Mouse (Mus musculus): ENCODE measurements at regions not wholly inside any gene's neighbourhood (a gene's known extent, or its start where the extent isn't known, plus 50 kb on each side); places are given as distances from the start of the nearest gene placed in this dataset.

DNA sequence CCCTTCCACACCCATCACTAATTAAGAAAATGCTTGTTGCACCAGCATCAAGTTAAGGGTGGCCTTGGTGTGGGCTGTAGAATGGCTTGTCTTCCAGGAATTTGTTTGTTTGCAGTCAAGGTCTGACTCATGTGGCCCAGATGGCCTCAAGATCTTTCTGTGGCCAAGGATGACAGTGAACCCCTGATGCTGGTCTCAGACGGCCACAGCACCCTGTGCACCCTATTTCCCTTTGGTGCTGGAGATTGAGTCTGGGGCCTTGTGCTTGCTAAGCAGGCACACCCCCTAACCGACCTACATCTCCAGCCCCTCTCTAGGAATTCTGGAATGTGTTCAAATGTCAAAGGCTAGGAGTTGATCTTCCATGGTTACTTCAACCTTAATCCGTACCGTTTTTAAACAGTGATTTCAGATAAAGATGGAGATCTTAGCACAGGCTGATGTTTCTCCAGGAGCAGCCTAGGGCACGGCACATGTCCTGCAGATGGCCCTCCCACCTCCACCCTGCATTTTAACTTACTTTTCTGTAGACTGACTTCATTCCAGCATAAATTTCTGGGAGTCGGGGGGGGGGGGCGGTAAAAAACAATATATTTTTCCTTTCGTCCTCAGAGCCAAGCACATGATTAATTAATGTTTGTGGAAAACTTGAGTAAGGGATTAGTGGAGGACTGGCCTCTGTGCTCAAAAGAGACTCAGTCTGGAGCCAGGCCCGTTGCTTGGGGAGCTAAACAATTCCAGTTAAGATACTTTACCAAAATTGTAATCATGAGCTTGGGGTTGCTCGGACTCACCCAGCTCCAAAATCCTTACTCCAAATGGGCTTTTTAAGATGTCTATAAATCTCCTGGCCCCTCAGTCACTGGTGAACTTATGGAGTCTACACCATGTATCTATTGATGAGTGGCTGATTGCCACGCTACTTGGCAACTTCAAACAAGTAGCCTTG lies 95.0 kb upstream of the Supt20 start:
- Histone ChIP-seq H3K36me3 (ENCODE audit: control insufficient read depth, insufficient read depth, low read length) (no peaks in the 10 kb centered on the region), H3K9me3 (replicated peaks; ENCODE audit: control insufficient read depth, low read length) (no peaks in the 10 kb centered on the region), H3K4me3 (ENCODE audit: low read depth, low read length) (no peak overlapping the region), H3K9ac (ENCODE audit: low read length) (no peak overlapping the region), H3K27ac (ENCODE audit: low read depth, low read length) (no peak overlapping the region), H3K4me2 (ENCODE audit: low read length) (no peak overlapping the region), H3K27me3 (replicated peaks; ENCODE audit: control insufficient read depth, insufficient read depth, low read length) (no peaks in the 10 kb centered on the region), H3K4me1 (ENCODE audit: control insufficient read depth, insufficient read depth, low read length) (no peaks in the 10 kb centered on the region)
- WGBS: 77% methylated on average over 11 of the region's 11 CpGs
- no peak for ATAC-seq
- DNase-seq (ENCODE audit: low spot score): no peak

DNA sequence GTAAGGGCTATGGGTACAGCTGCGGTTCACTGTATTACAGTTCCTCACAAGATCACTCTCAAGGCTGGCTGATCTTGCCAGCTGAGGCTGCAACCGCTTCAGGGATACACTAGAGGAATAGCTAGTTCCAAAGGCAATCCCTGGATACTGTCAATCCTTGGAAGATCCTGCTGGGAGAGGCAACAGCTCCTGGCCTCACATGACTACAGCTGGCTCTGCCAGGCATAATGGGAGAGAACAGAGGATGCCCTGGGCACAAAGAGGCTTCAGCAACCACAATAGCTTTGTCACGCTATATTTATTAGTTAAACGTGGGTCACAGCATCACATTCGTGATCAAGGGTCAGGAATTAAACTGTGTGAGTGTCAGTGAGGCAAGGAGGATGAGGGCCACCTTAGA lies 94.3 kb upstream of the Supt20 start:
- no peaks in the 10 kb centered on the region for H3K4me1 ChIP-seq (ENCODE audit: control insufficient read depth, insufficient read depth, low read length)
- no peak overlapping the region for H3K9ac ChIP-seq (ENCODE audit: low read length)
- no peaks in the 10 kb centered on the region for H3K36me3 ChIP-seq (ENCODE audit: control insufficient read depth, insufficient read depth, low read length)
- no peaks in the 10 kb centered on the region for H3K9me3 ChIP-seq (replicated peaks; ENCODE audit: control insufficient read depth, low read length)
- no peak for ATAC-seq
- no peak for DNase-seq (ENCODE audit: low spot score)
- H3K27ac ChIP-seq (ENCODE audit: low read depth, low read length): no peak overlapping the region
- no peak overlapping the region for H3K4me2 ChIP-seq (ENCODE audit: low read length)
- no peak overlapping the region for H3K4me3 ChIP-seq (ENCODE audit: low read depth, low read length)
- no peaks in the 10 kb centered on the region for H3K27me3 ChIP-seq (replicated peaks; ENCODE audit: control insufficient read depth, insufficient read depth, low read length)
- WGBS: 78% methylated on average over 5 of the region's 5 CpGs

DNA sequence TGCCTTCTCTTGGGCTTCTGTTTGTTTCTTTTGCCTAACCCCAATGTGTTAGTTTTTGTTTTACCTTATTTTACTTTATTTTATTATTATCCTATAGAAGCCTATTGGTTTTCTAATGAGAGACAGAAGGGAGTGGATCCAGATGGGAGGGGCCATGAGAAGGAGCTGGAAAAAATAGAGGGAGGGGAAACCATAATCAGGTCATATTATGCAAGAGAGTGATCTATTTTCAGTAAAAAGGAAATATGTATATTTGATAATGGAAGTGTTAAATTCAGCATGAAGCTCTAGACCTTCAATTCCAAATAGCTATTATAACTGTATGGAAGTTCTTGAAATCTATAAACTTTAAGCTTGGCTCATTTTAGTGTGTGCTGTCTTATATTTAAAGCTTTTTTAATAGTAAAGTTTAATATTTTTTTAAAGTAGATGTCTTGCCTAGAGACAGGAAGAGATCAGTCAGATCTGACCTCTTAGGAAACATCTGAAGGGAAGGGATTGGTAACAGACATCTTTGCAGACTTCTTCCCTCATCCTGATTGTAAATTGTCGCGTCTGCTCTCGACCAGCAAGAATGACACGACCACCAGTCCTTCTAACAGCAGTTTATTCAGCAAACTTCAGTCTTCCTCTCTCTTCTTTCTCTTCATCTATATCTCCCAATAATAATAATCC lies 87.8 kb upstream of the Supt20 start:
- H3K27ac ChIP-seq (ENCODE audit: low read depth, low read length): no peak overlapping the region
- no peak overlapping the region for H3K4me3 ChIP-seq (ENCODE audit: low read depth, low read length)
- no peak overlapping the region for H3K4me2 ChIP-seq (ENCODE audit: low read length)
- H3K9me3 ChIP-seq (replicated peaks; ENCODE audit: control insufficient read depth, low read length): no peaks in the 10 kb centered on the region
- no peaks in the 10 kb centered on the region for H3K4me1 ChIP-seq (ENCODE audit: control insufficient read depth, insufficient read depth, low read length)
- DNase-seq (ENCODE audit: low spot score) (no peak), ATAC-seq (no peak)
- WGBS: 93% methylated on average over 4 of the region's 4 CpGs
- no peak overlapping the region for H3K9ac ChIP-seq (ENCODE audit: low read length)
- no peaks in the 10 kb centered on the region for H3K27me3 ChIP-seq (replicated peaks; ENCODE audit: control insufficient read depth, insufficient read depth, low read length)
- H3K36me3 ChIP-seq (ENCODE audit: control insufficient read depth, insufficient read depth, low read length): no peaks in the 10 kb centered on the region

DNA sequence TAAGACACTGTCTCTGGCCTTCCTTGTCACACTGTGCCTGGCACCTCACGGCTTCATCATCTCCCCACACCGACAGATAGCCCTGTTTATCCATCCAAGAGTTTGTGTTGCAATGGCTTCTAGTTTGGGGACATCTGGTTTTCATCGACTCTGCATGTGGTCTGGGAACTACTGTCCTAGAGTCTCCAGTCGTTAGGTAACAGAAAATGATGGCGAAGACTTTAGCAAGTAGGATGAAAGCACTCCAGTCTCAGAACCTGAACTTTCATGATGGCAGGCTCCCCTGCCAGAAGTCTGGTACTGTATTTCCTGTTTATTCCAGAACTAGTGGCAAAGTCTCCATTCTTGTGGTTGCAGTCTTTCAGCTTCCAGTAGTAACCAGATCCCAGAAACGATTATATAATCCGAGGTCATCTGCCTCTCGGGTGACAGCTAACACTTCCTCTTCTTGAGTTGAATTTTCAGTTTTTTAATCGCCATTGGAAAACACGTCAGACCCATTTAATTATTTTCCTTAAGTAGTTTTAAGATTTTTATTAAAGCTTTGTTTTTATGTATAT lies 81.1 kb upstream of the Supt20 start:
- no peak overlapping the region for H3K4me3 ChIP-seq (ENCODE audit: low read depth, low read length)
- H3K27ac ChIP-seq (ENCODE audit: low read depth, low read length): no peak overlapping the region
- ATAC-seq (no peak), DNase-seq (ENCODE audit: low spot score) (no peak)
- no peaks in the 10 kb centered on the region for H3K9me3 ChIP-seq (replicated peaks; ENCODE audit: control insufficient read depth, low read length)
- WGBS: 83% methylated on average over 10 of the region's 10 CpGs
- H3K4me1 ChIP-seq (ENCODE audit: control insufficient read depth, insufficient read depth, low read length): no peaks in the 10 kb centered on the region
- no peak overlapping the region for H3K4me2 ChIP-seq (ENCODE audit: low read length)
- H3K9ac ChIP-seq (ENCODE audit: low read length): no peak overlapping the region
- no peaks in the 10 kb centered on the region for H3K36me3 ChIP-seq (ENCODE audit: control insufficient read depth, insufficient read depth, low read length)
- no peaks in the 10 kb centered on the region for H3K27me3 ChIP-seq (replicated peaks; ENCODE audit: control insufficient read depth, insufficient read depth, low read length)

DNA sequence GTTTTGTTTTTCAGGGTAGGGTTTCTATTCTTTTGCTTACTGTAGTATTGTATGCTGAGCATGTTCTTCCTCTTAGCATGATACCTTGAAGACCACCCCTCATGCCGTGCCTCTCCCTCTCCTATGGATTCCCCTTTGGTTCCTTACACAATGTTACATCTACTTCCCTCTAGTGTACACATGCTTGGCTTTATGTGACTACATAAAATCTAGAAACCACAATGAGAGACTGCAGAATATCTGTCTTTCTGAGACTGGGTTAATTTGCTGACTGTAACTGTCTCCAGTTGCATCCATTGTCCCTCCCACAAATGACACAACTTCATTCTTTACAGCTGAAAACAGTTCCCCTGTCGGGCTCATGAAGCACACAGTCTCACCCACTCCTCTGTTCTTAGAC lies 78.8 kb upstream of the Supt20 start:
- H3K27ac ChIP-seq (ENCODE audit: low read depth, low read length): no peak overlapping the region
- DNase-seq (ENCODE audit: low spot score) (no peak), ATAC-seq (no peak)
- H3K9me3 ChIP-seq (replicated peaks; ENCODE audit: control insufficient read depth, low read length): no peaks in the 10 kb centered on the region
- H3K4me1 ChIP-seq (ENCODE audit: control insufficient read depth, insufficient read depth, low read length): no peaks in the 10 kb centered on the region
- WGBS: 76% methylated on average over 2 of the region's 2 CpGs
- H3K36me3 ChIP-seq (ENCODE audit: control insufficient read depth, insufficient read depth, low read length): no peaks in the 10 kb centered on the region
- no peak overlapping the region for H3K4me2 ChIP-seq (ENCODE audit: low read length)
- no peak overlapping the region for H3K4me3 ChIP-seq (ENCODE audit: low read depth, low read length)
- H3K9ac ChIP-seq (ENCODE audit: low read length): no peak overlapping the region
- H3K27me3 ChIP-seq (replicated peaks; ENCODE audit: control insufficient read depth, insufficient read depth, low read length): no peaks in the 10 kb centered on the region

DNA sequence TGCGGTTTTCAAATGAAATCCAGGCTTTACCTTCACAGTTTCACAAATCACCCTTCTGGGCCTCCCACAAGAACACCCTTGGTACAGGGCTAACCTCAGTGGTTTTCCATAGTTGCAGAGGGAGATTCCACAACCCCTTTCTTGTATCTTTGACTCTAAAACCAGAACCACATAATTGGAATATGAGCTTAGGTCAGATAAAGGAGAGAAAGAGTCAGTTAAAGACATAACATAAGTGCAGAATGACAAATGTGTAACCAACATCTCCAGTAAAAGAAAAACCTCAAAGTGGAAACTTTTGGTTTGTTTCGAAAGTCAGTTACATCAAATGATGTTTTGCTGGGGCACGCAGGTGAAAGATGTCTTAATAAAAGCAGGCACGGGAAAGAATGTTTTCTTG lies 75.3 kb upstream of the Supt20 start:
- Histone ChIP-seq H3K4me2 (ENCODE audit: low read length) (no peak overlapping the region), H3K4me3 (ENCODE audit: low read depth, low read length) (no peak overlapping the region), H3K4me1 (ENCODE audit: control insufficient read depth, insufficient read depth, low read length) (no peaks in the 10 kb centered on the region), H3K9me3 (replicated peaks; ENCODE audit: control insufficient read depth, low read length) (no peaks in the 10 kb centered on the region), H3K27ac (ENCODE audit: low read depth, low read length) (no peak overlapping the region), H3K27me3 (replicated peaks; ENCODE audit: control insufficient read depth, insufficient read depth, low read length) (no peaks in the 10 kb centered on the region), H3K9ac (ENCODE audit: low read length) (no peak overlapping the region), H3K36me3 (ENCODE audit: control insufficient read depth, insufficient read depth, low read length) (no peaks in the 10 kb centered on the region)
- WGBS: 97% methylated on average over 4 of the region's 4 CpGs
- ATAC-seq: no peak
- no peak for DNase-seq (ENCODE audit: low spot score)

DNA sequence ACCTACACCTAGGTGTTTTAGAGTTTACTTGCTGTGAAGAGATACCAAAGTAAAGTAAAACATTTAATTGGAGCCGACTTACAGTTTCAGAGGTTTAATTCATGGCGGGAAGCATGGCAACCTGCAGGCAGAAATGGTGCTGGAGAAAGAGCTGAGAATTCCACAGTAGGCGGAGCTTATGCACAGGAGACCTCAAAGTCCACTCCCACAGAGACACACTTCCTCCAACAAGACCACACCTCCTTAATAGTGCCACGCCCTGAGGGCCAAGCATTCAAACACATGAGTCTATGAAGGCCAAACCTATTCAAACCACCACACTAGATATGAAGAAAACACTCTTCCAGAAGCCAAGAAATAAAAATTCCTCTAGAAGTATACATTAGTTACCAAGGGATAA lies 74.3 kb upstream of the Supt20 start:
- WGBS: 90% methylated on average over 4 of the region's 4 CpGs
- Histone ChIP-seq H3K27ac (ENCODE audit: low read depth, low read length) (no peak overlapping the region), H3K4me1 (ENCODE audit: control insufficient read depth, insufficient read depth, low read length) (no peaks in the 10 kb centered on the region), H3K36me3 (ENCODE audit: control insufficient read depth, insufficient read depth, low read length) (no peaks in the 10 kb centered on the region), H3K4me3 (ENCODE audit: low read depth, low read length) (no peak overlapping the region), H3K9me3 (replicated peaks; ENCODE audit: control insufficient read depth, low read length) (no peaks in the 10 kb centered on the region), H3K9ac (ENCODE audit: low read length) (no peak overlapping the region), H3K4me2 (ENCODE audit: low read length) (no peak overlapping the region), H3K27me3 (replicated peaks; ENCODE audit: control insufficient read depth, insufficient read depth, low read length) (no peaks in the 10 kb centered on the region)
- ATAC-seq: no peak
- no peak for DNase-seq (ENCODE audit: low spot score)

DNA sequence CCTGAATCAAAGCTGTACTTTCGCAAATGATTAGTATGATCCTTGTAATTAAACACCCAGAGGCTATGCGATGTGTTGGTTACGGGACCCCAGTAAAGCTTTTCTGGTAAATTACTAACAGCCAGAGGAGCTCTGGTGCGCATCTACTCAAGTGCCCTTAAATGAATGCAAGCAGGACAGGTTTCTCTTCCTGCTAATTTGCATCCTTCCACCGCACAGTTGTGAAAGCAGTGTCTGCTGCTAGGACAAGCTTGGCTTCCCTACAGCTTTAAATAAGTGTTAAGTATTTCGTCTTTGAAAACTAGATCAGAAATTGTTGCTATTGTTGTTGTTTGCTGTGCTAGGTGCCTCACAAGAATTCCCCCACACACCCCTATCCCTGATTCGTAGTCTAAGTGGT lies 62.4 kb upstream of the Supt20 start:
- 82% methylated on average over 7 of the region's 7 CpGs for WGBS
- Histone ChIP-seq H3K4me3 (ENCODE audit: low read depth, low read length) (no peak overlapping the region), H3K27ac (ENCODE audit: low read depth, low read length) (no peak overlapping the region), H3K9ac (ENCODE audit: low read length) (no peak overlapping the region), H3K27me3 (replicated peaks; ENCODE audit: control insufficient read depth, insufficient read depth, low read length) (no peaks in the 10 kb centered on the region), H3K9me3 (replicated peaks; ENCODE audit: control insufficient read depth, low read length) (peaks cover 5% of the 10 kb centered on the region; the same call in 1 of the 2 replicates), H3K36me3 (ENCODE audit: control insufficient read depth, insufficient read depth, low read length) (no peaks in the 10 kb centered on the region), H3K4me1 (ENCODE audit: control insufficient read depth, insufficient read depth, low read length) (no peaks in the 10 kb centered on the region), H3K4me2 (ENCODE audit: low read length) (no peak overlapping the region)
- DNase-seq (ENCODE audit: low spot score): no peak
- no peak for ATAC-seq

DNA sequence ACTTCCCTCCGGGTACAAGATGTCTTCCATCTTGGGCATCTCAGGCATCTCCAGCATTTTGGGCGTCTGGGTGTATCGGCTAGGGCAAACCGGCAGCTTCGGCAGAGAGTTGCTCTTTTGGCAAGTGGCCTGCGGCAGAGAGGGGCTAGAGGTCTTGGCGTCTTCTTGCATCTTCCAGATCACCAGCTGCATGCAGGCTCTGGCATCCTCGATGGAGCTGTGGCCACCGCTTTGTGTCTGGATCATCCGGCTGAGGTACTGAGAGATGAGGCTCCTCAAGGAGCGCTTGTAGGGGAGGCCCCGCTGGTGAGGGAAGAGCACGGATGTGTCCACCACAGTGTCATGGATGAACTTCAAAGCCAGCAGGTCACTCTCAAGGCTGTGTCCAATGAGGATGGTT lies 59.9 kb upstream of the Supt20 start:
- DNase-seq (ENCODE audit: low spot score) (no peak), ATAC-seq (no peak)
- Histone ChIP-seq H3K9me3 (replicated peaks; ENCODE audit: control insufficient read depth, low read length) (peaks cover 5% of the 10 kb centered on the region; the same call in 1 of the 2 replicates), H3K9ac (ENCODE audit: low read length) (no peak overlapping the region), H3K36me3 (ENCODE audit: control insufficient read depth, insufficient read depth, low read length) (no peaks in the 10 kb centered on the region), H3K4me2 (ENCODE audit: low read length) (no peak overlapping the region), H3K4me1 (ENCODE audit: control insufficient read depth, insufficient read depth, low read length) (no peaks in the 10 kb centered on the region), H3K4me3 (ENCODE audit: low read depth, low read length) (no peak overlapping the region), H3K27ac (ENCODE audit: low read depth, low read length) (no peak overlapping the region), H3K27me3 (replicated peaks; ENCODE audit: control insufficient read depth, insufficient read depth, low read length) (no peaks in the 10 kb centered on the region)
- WGBS: 98% methylated on average over 13 of the region's 13 CpGs

All from forebrain, embryonic 14.5 days (tissue).